ENCODE assay signal across 10 mouse cellular contexts in genomic region chr11:8656448-8657393, GRCm38 (mm10). TPM values are rescaled to one million over a fixed set of nuclear protein-coding genes. Genes with fewer than 3 reads are reported as not detected.
DNase-seq lines count a peak whose midpoint lies in the region; ATAC-seq lines count a peak whose summit lies in the region.
"Had no signal": no experiment of that assay in that cellular context is flagged by ENCODE, and none has a peak within 500 bp of the region (broad histone marks: within the 10 kb centered on the region; RNA-seq: fewer than 3 reads in every experiment).

No protein-coding gene starts in this region.

- H3K27ac ChIP-seq in forebrain, embryonic 14.5 days (ENCODE audit: low read depth, low read length): peak overlapping the region; percentile 15; the same call in 1 of the 2 replicates
- H3K27ac ChIP-seq in forebrain, embryonic 12.5 days: no peak overlapping the region
- H3K27ac ChIP-seq in limb, embryonic 12.5 days: peak overlapping the region; percentile 97
- H3K27ac ChIP-seq: liver, embryonic 13.5 days had no signal

- H3K9me3 ChIP-seq in forebrain, embryonic 14.5 days (replicated peaks; ENCODE audit: control insufficient read depth, low read length): no peaks in the 10 kb centered on the region
- H3K9me3 ChIP-seq in forebrain, embryonic 12.5 days: no peaks in the 10 kb centered on the region
- H3K9me3 ChIP-seq in limb, embryonic 12.5 days: peaks cover 5% of the 10 kb centered on the region; the same call in 1 of the 2 replicates
- H3K9me3 ChIP-seq: liver, embryonic 13.5 days had no signal

- peaks cover 7% of the 10 kb centered on the region for H3K4me1 ChIP-seq in forebrain, embryonic 14.5 days (ENCODE audit: control insufficient read depth, insufficient read depth, low read length)
- H3K4me1 ChIP-seq in forebrain, embryonic 12.5 days: peaks cover 28% of the 10 kb centered on the region
- peaks cover 96% of the 10 kb centered on the region for H3K4me1 ChIP-seq in limb, embryonic 12.5 days (replicated peaks)

- 61% methylated on average over 12 of the region's 12 CpGs for WGBS in forebrain, embryonic 14.5 days
- 75% methylated on average over 12 of the region's 12 CpGs for WGBS in forebrain, embryonic 12.5 days
- WGBS in limb, embryonic 12.5 days: 28% methylated on average over 12 of the region's 12 CpGs

- intact Hi-C loops in gastrocnemius, postnatal 36 days (cut with DNase I): no loop called here

- H3K4me2 ChIP-seq in forebrain, embryonic 14.5 days (ENCODE audit: low read length): no peak overlapping the region
- H3K4me2 ChIP-seq in forebrain, embryonic 12.5 days: no peak overlapping the region
- H3K4me2 ChIP-seq in limb, embryonic 12.5 days: peak overlapping the region; percentile 27
- H3K4me2 ChIP-seq: liver, embryonic 13.5 days had no signal

- H3K4me3 ChIP-seq in forebrain, embryonic 14.5 days (ENCODE audit: low read depth, low read length): no peak overlapping the region
- no peak overlapping the region for H3K4me3 ChIP-seq in forebrain, embryonic 12.5 days (replicated peaks)
- no peak overlapping the region for H3K4me3 ChIP-seq in limb, embryonic 12.5 days (replicated peaks)
- H3K4me3 ChIP-seq: liver, embryonic 13.5 days had no signal

- no peaks in the 10 kb centered on the region for H3K36me3 ChIP-seq in forebrain, embryonic 14.5 days (ENCODE audit: control insufficient read depth, insufficient read depth, low read length)
- no peaks in the 10 kb centered on the region for H3K36me3 ChIP-seq in forebrain, embryonic 12.5 days (replicated peaks)
- H3K36me3 ChIP-seq in limb, embryonic 12.5 days: peaks cover 14% of the 10 kb centered on the region
- H3K36me3 ChIP-seq: liver, embryonic 13.5 days had no signal

- H3K27me3 ChIP-seq in forebrain, embryonic 14.5 days (replicated peaks; ENCODE audit: control insufficient read depth, insufficient read depth, low read length): no peaks in the 10 kb centered on the region
- H3K27me3 ChIP-seq in forebrain, embryonic 12.5 days: no peaks in the 10 kb centered on the region
- no peaks in the 10 kb centered on the region for H3K27me3 ChIP-seq in limb, embryonic 12.5 days
- H3K27me3 ChIP-seq: liver, embryonic 13.5 days had no signal

- 0 out of 2 replicates have a peak, but pooled peaks have one; percentile 12 for ATAC-seq in forebrain, embryonic 14.5 days
- ATAC-seq in forebrain, embryonic 12.5 days (ENCODE audit: low FRiP score): no peak
- peak; percentile 60 for ATAC-seq in limb, embryonic 12.5 days (ENCODE audit: insufficient number of reproducible peaks, insufficient read depth, low FRiP score, low TSS enrichment, low read depth)

- no peak overlapping the region for H3K9ac ChIP-seq in forebrain, embryonic 14.5 days (ENCODE audit: low read length)
- no peak overlapping the region for H3K9ac ChIP-seq in forebrain, embryonic 12.5 days
- no peak overlapping the region for H3K9ac ChIP-seq in limb, embryonic 12.5 days (replicated peaks)
- H3K9ac ChIP-seq: liver, embryonic 13.5 days had no signal

- peak; percentile 28 for DNase-seq in forebrain, embryonic 14.5 days (ENCODE audit: low spot score)
- peak; percentile 63 for DNase-seq in adipocyte (ENCODE audit: low spot score)
- peak; percentile 93 for DNase-seq in forelimb bud, embryonic 11.5 days (ENCODE audit: low read depth, low spot score)
- no peak for DNase-seq in adrenal gland, adult 2 months
- no peak for DNase-seq in gastrocnemius, postnatal 36 days
- DNase-seq in adrenal gland, adult 8-10 months: no peak
- DNase-seq: heart, postnatal 36 days; liver, embryonic 13.5 days had no signal

RNA-seq across cellular contexts. Expression of gene Tns3, which starts 7.6 kb away (rescaled TPM):
- polyA plus RNA-seq in forebrain, embryonic 14.5 days (2014; fragmentation: Nextera tagmentation; extraction: Ambion mirVana): 4.4 and 5.2 TPM in 2 replicates
- 10.2 and 11.4 TPM in 2 replicates for polyA plus RNA-seq in forebrain, embryonic 12.5 days (2016; fragmentation: Nextera tagmentation; extraction: Ambion mirVana)
- polyA plus RNA-seq in limb, embryonic 12.5 days (2016; fragmentation: Nextera tagmentation; extraction: Ambion mirVana): 49.6 and 51.9 TPM in 2 replicates
- total RNA-seq in adrenal gland, adult 2 months (2021): 10 to 100 TPM; 57.2 to 67.7 TPM
- polyA plus RNA-seq in adrenal gland, adult 2 months (2012; rRNA removed): 39.2 and 44.2 TPM in 2 replicates
- total RNA-seq in gastrocnemius, postnatal 36 days (2021): 1 to 10 TPM; 4.7 to 5.9 TPM
- 100 to 1,000 TPM in 1 of 4 experiments, 10 to 100 TPM in 3; 52.3 to 101 (median 81.1) TPM for total RNA-seq in adrenal gland, adult 8-10 months (2022)

Comparison
In these comparisons a context has a peak if more than half of its experiments do, and no peak if none do; other contexts are left out.
1. DNase-seq: peak in forebrain, embryonic 14.5 days (single experiment), adipocyte (single experiment) and forelimb bud, embryonic 11.5 days (single experiment); none in adrenal gland, adult 2 months (single experiment), gastrocnemius, postnatal 36 days (0 of 2) and adrenal gland, adult 8-10 months (single experiment).